Mouse (Mus musculus): Measurements from ENCODE around the gene Cerk. TPM values are rescaled to one million over a fixed set of nuclear protein-coding genes. Genes with fewer than 3 reads are reported as not detected.

Gene Cerk
- polyA plus RNA-seq, 1 experiment from 2014 or later: 4.1 TPM

DNA sequence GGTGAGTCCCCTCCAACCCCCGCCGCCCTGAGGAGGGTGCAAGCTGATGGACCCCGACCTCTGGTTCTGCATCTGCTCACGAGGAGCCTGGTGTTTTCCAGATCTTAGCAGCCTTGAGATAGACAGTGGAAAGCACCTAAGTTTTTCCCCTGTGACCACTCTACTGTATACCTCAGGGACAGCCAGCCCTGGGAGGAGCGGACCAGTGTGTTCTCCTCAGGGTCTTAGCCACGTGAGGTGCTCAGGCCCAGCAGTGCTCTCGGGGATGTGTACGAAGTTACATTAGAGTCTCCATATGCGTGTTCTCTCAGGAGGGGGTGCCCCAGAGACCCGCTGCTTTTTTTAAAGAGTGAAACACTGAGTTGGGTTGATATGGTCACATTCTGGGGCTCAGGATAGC is 55.3 kb downstream of the Cerk start:
- peaks cover 71% of the 10 kb centered on the region for H3K36me3 ChIP-seq (replicated peaks)
- no peak overlapping the region for H3K9ac ChIP-seq
- no peaks in the 10 kb centered on the region for H3K27me3 ChIP-seq
- no peak overlapping the region for H3K4me3 ChIP-seq (replicated peaks)
- H3K4me2 ChIP-seq: no peak overlapping the region
- H3K4me1 ChIP-seq (replicated peaks): 0 out of 2 replicates have a peak, but pooled peaks cover 4% of the 10 kb centered on the region
- no peak for ATAC-seq (ENCODE audit: insufficient read depth)
- WGBS (ENCODE audit: insufficient replicate concordance): 89% methylated on average over 10 of the region's 10 CpGs
- no peaks in the 10 kb centered on the region for H3K9me3 ChIP-seq (replicated peaks)
- no peak overlapping the region for H3K27ac ChIP-seq (replicated peaks)

DNA sequence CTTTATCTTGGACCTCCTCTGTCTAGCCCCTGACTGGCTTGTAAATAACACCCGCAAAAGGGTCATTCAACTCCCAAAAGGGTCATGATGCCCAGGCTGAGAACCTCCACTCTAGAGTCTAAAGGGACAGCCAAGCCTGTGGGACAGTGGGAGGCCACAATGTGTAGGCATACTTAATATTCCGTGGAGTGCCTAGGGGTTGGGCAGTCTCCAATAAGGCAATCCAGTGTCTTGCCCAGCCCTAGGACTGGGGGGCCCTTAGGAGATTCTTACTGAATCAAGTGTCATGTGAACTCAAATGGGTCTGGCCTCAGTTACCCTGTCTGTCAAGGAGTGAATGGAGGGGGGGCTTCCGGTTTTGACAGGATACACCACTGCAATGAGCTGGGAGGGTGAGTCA is 56.9 kb downstream of the Cerk start:
- peaks cover 74% of the 10 kb centered on the region for H3K36me3 ChIP-seq (replicated peaks)
- no peak overlapping the region for H3K4me3 ChIP-seq (replicated peaks)
- no peaks in the 10 kb centered on the region for H3K9me3 ChIP-seq (replicated peaks)
- no peak overlapping the region for H3K4me2 ChIP-seq
- H3K27ac ChIP-seq (replicated peaks): no peak overlapping the region
- no peaks in the 10 kb centered on the region for H3K27me3 ChIP-seq
- no peak overlapping the region for H3K9ac ChIP-seq
- H3K4me1 ChIP-seq (replicated peaks): peaks cover 1% of the 10 kb centered on the region; the same call in 1 of the 2 replicates
- 77% methylated on average over 3 of the region's 3 CpGs for WGBS (ENCODE audit: insufficient replicate concordance)
- ATAC-seq (ENCODE audit: insufficient read depth): no peak

DNA sequence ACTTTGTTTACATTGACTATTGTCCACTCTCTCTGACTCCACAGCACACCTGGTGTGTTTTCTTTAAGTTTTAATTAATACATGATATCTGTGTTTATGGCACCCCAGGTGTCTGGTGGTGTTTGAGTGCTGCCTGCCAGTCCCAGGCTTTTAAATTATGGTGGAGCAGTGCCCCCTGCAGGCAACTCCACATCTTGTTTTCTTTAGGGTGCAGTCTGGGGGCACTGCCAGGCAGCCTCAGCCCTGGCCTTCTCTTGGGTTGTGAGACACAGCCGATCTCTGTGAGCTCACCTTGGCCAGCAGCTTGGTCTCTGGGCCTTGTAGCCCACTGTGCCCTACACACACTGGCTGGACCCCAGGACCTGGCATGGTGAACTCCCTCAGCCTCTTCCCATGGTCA is 61.6 kb downstream of the Cerk start:
- Histone ChIP-seq H3K4me2 (no peak overlapping the region), H3K27me3 (no peaks in the 10 kb centered on the region), H3K36me3 (replicated peaks) (peaks cover 75% of the 10 kb centered on the region), H3K27ac (replicated peaks) (no peak overlapping the region), H3K9me3 (replicated peaks) (no peaks in the 10 kb centered on the region), H3K9ac (no peak overlapping the region), H3K4me1 (replicated peaks) (peaks cover 12% of the 10 kb centered on the region), H3K4me3 (replicated peaks) (no peak overlapping the region)
- ATAC-seq (ENCODE audit: insufficient read depth): no peak
- whole genome bisulfite sequencing (ENCODE audit: insufficient replicate concordance): 54% methylated on average over 1 of the region's 1 CpGs

GRCm38 (mm10) chr15:86123409-86123808 is 62.5 kb downstream of the Cerk start:
- Histone ChIP-seq H3K36me3 (replicated peaks) (peaks cover 75% of the 10 kb centered on the region), H3K9me3 (replicated peaks) (no peaks in the 10 kb centered on the region), H3K27me3 (no peaks in the 10 kb centered on the region), H3K4me2 (no peak overlapping the region), H3K4me3 (replicated peaks) (no peak overlapping the region), H3K4me1 (replicated peaks) (peaks cover 12% of the 10 kb centered on the region), H3K9ac (no peak overlapping the region), H3K27ac (replicated peaks) (no peak overlapping the region)
- 49% methylated on average over 4 of the region's 4 CpGs for WGBS (ENCODE audit: insufficient replicate concordance)
- ATAC-seq (ENCODE audit: insufficient read depth): peak; percentile 72

GRCm38 (mm10) chr15:86122261-86122949 is 63.5 kb downstream of the Cerk start:
- WGBS (ENCODE audit: insufficient replicate concordance): 85% methylated on average over 9 of the region's 9 CpGs
- no peak overlapping the region for H3K4me3 ChIP-seq (replicated peaks)
- H3K4me2 ChIP-seq: no peak overlapping the region
- no peaks in the 10 kb centered on the region for H3K27me3 ChIP-seq
- peaks cover 12% of the 10 kb centered on the region for H3K4me1 ChIP-seq (replicated peaks)
- H3K9me3 ChIP-seq (replicated peaks): no peaks in the 10 kb centered on the region
- H3K9ac ChIP-seq: no peak overlapping the region
- H3K36me3 ChIP-seq (replicated peaks): peaks cover 65% of the 10 kb centered on the region
- H3K27ac ChIP-seq (replicated peaks): no peak overlapping the region
- ATAC-seq (ENCODE audit: insufficient read depth): no peak

DNA sequence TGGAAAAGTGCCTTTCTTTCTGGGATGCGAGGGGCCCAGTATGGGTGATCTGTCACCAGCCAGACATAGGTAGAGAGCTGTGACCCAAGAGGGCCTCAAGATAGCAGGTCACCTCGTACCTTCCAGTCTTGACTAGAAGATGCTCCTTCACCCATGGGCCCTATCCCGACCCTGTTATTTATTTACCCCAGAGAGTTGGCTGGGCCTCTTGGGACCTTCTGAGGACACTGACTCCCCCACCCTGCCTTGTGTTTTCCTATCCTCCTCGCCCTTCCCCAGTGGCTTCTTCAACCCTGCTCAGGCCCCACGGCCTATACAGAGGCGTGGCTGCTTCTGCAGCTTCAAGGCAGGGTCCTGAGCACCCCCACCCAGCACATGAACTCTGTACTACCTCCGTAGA is 66.8 kb downstream of the Cerk start:
- Histone ChIP-seq H3K9ac (no peak overlapping the region), H3K4me2 (no peak overlapping the region), H3K9me3 (replicated peaks) (no peaks in the 10 kb centered on the region), H3K27me3 (no peaks in the 10 kb centered on the region), H3K27ac (replicated peaks) (no peak overlapping the region), H3K4me1 (replicated peaks) (peaks cover 26% of the 10 kb centered on the region), H3K36me3 (replicated peaks) (peaks cover 53% of the 10 kb centered on the region), H3K4me3 (replicated peaks) (no peak overlapping the region)
- 75% methylated on average over 7 of the region's 7 CpGs for WGBS (ENCODE audit: insufficient replicate concordance)
- ATAC-seq (ENCODE audit: insufficient read depth): no peak

DNA sequence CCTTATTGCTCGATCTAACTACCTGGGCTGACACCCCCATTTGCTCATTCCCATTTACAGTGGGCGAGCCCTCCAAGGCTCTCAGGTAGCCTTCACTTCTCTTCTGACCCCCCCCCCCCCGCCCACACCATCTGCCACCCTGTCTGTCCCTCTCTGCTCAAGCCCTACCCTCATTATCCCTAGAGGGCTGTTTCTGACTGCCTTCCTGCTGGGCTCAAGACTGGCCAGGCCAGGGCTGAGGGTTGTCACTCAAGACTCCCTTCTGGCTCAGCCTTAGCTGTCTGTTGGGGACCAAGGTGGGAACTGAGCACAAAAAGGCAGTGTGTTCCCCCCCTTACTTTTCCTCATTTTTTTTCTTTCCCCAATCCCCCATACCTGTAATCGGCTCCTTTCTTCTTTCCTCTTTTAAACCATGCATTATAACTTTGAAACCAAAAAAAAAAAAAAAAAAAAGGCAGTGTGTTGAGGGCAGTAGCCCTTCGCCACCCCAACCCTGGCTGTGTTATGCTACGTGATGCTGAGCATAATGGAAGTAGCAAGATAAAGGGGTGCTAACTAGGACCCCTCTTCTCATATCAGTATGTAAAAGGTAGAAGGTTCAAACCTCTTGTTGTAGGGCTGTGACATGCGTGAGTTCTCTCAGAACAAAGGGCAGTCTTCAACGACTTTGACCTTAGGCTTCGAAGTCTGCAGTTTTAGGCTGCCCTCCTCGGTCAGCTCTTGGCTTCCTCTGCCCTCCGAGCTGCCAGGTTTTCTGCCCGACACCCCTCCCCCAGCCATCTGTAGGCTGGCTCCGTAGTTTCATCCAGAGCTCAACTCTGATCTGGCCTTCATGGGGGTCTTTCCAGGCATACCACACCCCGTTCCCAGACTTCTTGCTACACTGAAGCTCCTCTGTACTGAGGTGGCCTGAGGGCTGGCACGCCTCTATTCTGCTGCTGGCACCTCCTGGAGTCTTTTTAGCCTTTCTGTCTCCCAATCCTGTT is 68.5 kb downstream of the Cerk start:
- Histone ChIP-seq H3K27ac (replicated peaks) (no peak overlapping the region), H3K4me2 (no peak overlapping the region)
- 69% methylated on average over 14 of the region's 15 CpGs for WGBS (ENCODE audit: insufficient replicate concordance)

DNA sequence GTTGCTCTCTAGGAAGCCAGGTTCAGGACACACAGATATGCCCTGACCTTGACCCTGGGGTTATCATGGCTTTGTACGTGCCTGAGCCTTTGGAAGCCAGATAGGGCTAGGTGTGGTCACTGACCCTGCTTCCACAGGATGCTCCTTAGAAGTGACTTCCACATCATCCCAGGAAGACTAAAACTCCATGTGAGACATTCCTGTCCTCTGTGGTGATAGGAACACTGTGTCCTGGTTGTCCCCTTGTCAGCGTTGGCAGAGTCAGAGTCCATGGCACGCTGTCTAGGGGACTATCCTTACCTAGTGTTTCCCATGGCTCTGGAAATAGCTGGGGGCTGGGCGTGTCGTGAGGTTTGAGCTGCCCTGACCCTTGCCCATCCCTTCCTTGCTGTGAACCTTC is 69.5 kb downstream of the Cerk start:
- Histone ChIP-seq H3K36me3 (replicated peaks) (peaks cover 30% of the 10 kb centered on the region), H3K9ac (no peak overlapping the region), H3K4me2 (no peak overlapping the region), H3K4me1 (replicated peaks) (peaks cover 37% of the 10 kb centered on the region), H3K4me3 (replicated peaks) (no peak overlapping the region), H3K27ac (replicated peaks) (no peak overlapping the region), H3K27me3 (no peaks in the 10 kb centered on the region), H3K9me3 (replicated peaks) (no peaks in the 10 kb centered on the region)
- 72% methylated on average over 5 of the region's 5 CpGs for WGBS (ENCODE audit: insufficient replicate concordance)
- no peak for ATAC-seq (ENCODE audit: insufficient read depth)

More for the DNA sequence above, 68.5 kb downstream of the Cerk start:
- Histone ChIP-seq H3K4me3 (replicated peaks) (no peak overlapping the region), H3K36me3 (replicated peaks) (peaks cover 40% of the 10 kb centered on the region), H3K27me3 (no peaks in the 10 kb centered on the region), H3K9ac (no peak overlapping the region), H3K4me1 (replicated peaks) (peaks cover 28% of the 10 kb centered on the region), H3K9me3 (replicated peaks) (no peaks in the 10 kb centered on the region)
- no peak for ATAC-seq (ENCODE audit: insufficient read depth)

DNA sequence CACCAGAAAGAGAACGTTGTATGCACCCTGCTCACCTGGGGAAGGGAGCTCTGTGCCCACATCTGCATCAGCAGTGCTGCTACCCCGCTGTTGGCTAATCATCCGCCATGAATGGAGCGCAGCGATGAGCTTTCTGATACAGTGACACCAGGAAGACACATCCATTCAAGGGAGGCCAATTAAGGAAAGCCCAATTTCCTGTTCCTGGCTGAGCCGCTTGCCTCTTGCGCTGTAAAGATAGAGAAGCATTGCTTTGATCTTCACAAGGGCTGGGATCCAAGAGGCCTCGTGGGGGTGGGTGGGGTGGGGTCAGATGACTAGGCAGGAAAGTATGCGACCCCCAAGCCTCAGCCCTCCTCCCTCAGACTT is 72.6 kb downstream of the Cerk start:
- Histone ChIP-seq H3K9ac (peak overlapping the region; percentile 8; the same call in 1 of the 2 replicates), H3K9me3 (replicated peaks) (no peaks in the 10 kb centered on the region), H3K4me2 (peak overlapping the region; percentile 1; the same call in 1 of the 2 replicates), H3K4me1 (replicated peaks) (peaks cover 67% of the 10 kb centered on the region), H3K27me3 (no peaks in the 10 kb centered on the region), H3K36me3 (replicated peaks) (no peaks in the 10 kb centered on the region), H3K4me3 (replicated peaks) (no peak overlapping the region), H3K27ac (replicated peaks) (peak overlapping the region; percentile 30)
- ATAC-seq (ENCODE audit: insufficient read depth): no peak
- WGBS (ENCODE audit: insufficient replicate concordance): 12% methylated on average over 9 of the region's 9 CpGs

DNA sequence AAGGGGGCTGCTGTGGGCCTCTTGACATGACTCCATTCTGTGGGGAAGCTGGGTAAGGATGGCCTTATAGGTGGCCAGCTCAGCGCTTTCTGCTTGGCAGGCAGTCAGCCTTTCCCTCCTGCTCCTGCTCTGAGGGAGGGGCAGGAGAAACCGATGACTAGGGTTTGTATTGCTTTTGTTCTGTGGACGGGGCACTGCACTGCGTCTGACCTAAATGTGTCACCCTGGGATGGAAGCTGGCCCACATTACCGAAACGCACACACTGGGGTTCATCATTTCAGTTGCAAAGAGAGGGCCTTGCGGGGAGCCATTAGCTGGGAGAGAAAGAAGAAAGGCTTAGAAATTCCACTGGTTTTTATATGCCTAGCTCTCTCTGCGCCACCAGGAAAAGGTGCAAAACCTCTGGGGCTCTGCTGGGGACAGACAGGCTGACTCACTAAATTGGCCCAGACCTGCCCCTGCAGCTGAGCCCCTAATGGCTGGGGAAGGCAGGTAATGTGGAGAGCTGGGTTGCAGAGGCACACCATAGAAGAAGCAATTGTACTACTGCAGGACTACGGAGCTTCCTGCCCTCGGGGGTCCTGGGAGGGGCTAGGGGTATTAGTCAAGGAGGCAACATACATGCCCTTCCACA is 73.1 kb downstream of the Cerk start:
- H3K9ac ChIP-seq: peak overlapping the region; percentile 8; the same call in 1 of the 2 replicates
- peak overlapping the region; percentile 30 for H3K27ac ChIP-seq (replicated peaks)
- no peak overlapping the region for H3K4me3 ChIP-seq (replicated peaks)
- H3K9me3 ChIP-seq (replicated peaks): no peaks in the 10 kb centered on the region
- 36% methylated on average over 10 of the region's 10 CpGs for WGBS (ENCODE audit: insufficient replicate concordance)
- H3K4me2 ChIP-seq: peak overlapping the region; percentile 1; the same call in 1 of the 2 replicates
- H3K27me3 ChIP-seq: no peaks in the 10 kb centered on the region
- H3K36me3 ChIP-seq (replicated peaks): no peaks in the 10 kb centered on the region
- no peak for ATAC-seq (ENCODE audit: insufficient read depth)
- H3K4me1 ChIP-seq (replicated peaks): peaks cover 72% of the 10 kb centered on the region
